Mouse (Mus musculus) liver, postnatal 0 days (tissue): ENCODE measurements around the gene Pafah1b1. TPM values are rescaled to one million over a fixed set of nuclear protein-coding genes. Genes with fewer than 3 reads are reported as not detected.

Experiments used
- ATAC-seq: fragments of 200-750 bp; cut with Nextera tagmentation; 2 replicates; pipeline ENCODE4 v1.8.0; 2017; ENCODE audit warnings: mild to moderate bottlenecking, moderate library complexity
- DNase-seq: peaks from one replicate; pipeline ENCODE4 v3.0.0-alpha.2; 2016
- H3K27ac ChIP-seq: fragments of 300-500 bp; sonication (generic); 2 replicates; pipeline ENCODE4 v1.5.1; 2014; ENCODE audit warnings: antibody characterized with exemption, moderate library complexity, mild to moderate bottlenecking, low read depth
- H3K27me3 ChIP-seq: fragments of 300-500 bp; sonication (generic); 2 replicates; pipeline ENCODE4 v1.6.1; 2014; ENCODE audit warnings: low read length, control low read depth, mixed read lengths; ENCODE audit not compliant: insufficient read depth
- H3K36me3 ChIP-seq: fragments of 300-500 bp; sonication (generic); replicated peaks from 2 replicates; pipeline ENCODE4 v1.6.1; 2014; ENCODE audit warnings: mild to moderate bottlenecking, control low read depth, low read length, moderate library complexity, mixed read lengths; ENCODE audit not compliant: insufficient read depth
- H3K4me1 ChIP-seq: fragments of 300-500 bp; sonication (generic); 2 replicates; pipeline ENCODE4 v1.6.1; 2014; ENCODE audit warnings: antibody characterized with exemption, mild to moderate bottlenecking, control low read depth; ENCODE audit not compliant: insufficient read depth
- H3K4me2 ChIP-seq: fragments of 300-500 bp; sonication (generic); 2 replicates; pipeline ENCODE4 v1.6.1; 2014; ENCODE audit warnings: low read depth, mild to moderate bottlenecking, low read length, moderate library complexity, mixed read lengths
- H3K4me3 ChIP-seq: fragments of 300-500 bp; sonication (generic); 2 replicates; pipeline ENCODE4 v1.5.1; 2014; ENCODE audit warnings: low read depth, low read length
- H3K9ac ChIP-seq: fragments of 300-500 bp; sonication (generic); replicated peaks from 2 replicates; pipeline ENCODE4 v1.6.1; 2014; ENCODE audit warnings: mild to moderate bottlenecking, moderate library complexity
- H3K9me3 ChIP-seq: fragments of 300-500 bp; sonication (generic); 2 replicates; pipeline ENCODE4 v1.6.1; 2016; ENCODE audit warnings: mild to moderate bottlenecking, control low read depth, low read length, mixed read lengths
- CTCF ChIP-seq: sonication (generic); IDR thresholded peaks from 2 replicates; pipeline ENCODE4 v1.5.1; 2016; ENCODE audit warnings: antibody characterized with exemption, low read depth
- EP300 ChIP-seq: IDR thresholded peaks from 2 replicates; pipeline ENCODE4 v1.6.1; 2016; ENCODE audit warnings: antibody characterized with exemption, low read depth, mild to moderate bottlenecking
- WGBS: fragments of 180-500 bp; shearing (Covaris S2); extraction: QIAGEN DNeasy Blood & Tissue Kit; methylation state at CpG from one replicate; pipeline ENCODE4 v1.1.7; 2014; ENCODE audit not compliant: insufficient replicate concordance; 5-methylcytosine and 5-hydroxymethylcytosine counted together
- polyA plus RNA-seq: library from polyadenylated mRNA; unstranded; fragments of >200 nt; fragmentation: Nextera tagmentation; extraction: Ambion mirVana; gene quantifications from 2 replicates; pipeline ENCODE4 v1.2.1, GENCODE M21; 2015

Gene Pafah1b1
- polyA plus RNA-seq, 1 experiment from 2014 or later: 24.1 TPM

DNA sequence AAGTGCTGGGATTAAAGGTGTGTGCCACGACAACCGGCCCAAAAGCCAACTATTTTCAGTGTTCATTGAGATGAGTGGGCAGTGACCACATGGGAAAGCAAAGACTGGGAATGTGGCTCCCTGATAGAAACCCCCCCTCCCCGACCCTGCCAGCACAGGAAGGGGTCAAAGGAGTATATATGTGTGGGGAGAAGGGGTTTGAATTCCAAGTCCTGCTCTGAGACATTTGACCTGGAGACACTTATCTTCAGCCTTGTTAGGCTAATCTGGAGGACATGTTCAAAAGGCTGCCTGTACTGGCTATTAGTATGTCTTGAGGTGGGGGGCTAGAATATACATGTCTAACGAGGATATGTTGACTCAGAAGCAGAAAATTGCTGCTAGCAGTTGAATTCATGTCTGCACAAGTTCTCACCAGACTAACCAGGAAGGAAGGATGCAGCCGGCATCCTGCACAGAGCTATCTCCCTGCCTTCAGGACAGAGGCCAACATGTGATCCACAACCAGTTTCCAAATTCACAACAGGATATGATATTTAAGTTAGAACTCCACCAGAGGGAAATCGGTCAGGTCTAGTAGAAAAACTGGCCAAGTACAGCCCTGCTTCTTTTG lies 51.5 kb downstream of the Pafah1b1 start:
- TF ChIP-seq CTCF (no peak), EP300 (no peak)
- H3K9ac ChIP-seq: no peak overlapping the region
- DNase-seq: no peak
- H3K4me3 ChIP-seq: no peak overlapping the region
- no peaks in the 10 kb centered on the region for H3K9me3 ChIP-seq
- H3K4me2 ChIP-seq: no peak overlapping the region
- no peaks in the 10 kb centered on the region for H3K27me3 ChIP-seq
- ATAC-seq: peak; percentile 34
- peak overlapping the region; percentile 40; the same call in 1 of the 2 replicates for H3K27ac ChIP-seq
- H3K4me1 ChIP-seq: peaks cover 4% of the 10 kb centered on the region; the same call in 1 of the 2 replicates
- H3K36me3 ChIP-seq: peaks cover 51% of the 10 kb centered on the region
- 62% methylated on average over 6 of the region's 6 CpGs for WGBS

DNA sequence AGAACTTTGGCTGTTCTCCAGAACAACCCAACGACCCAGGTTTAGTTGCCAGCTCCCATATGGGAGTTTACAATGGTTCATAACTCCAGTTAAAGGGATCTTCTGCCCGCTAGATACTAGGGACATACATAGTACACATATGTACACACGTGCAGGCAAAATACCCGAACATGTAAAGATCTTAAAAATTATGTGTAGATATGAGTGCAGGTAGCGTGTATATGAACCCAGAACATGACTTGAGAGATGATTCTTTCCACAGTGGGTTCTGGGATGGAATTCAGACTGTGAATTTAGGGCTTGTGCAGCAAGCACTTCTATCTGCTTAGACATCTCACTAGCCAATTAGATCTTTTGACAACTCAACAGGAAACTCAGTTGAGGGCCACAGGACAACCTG lies 52.6 kb downstream of the Pafah1b1 start:
- peaks cover 4% of the 10 kb centered on the region; the same call in 1 of the 2 replicates for H3K4me1 ChIP-seq
- no peak for TF ChIP-seq CTCF
- TF ChIP-seq EP300: no peak
- H3K4me2 ChIP-seq: no peak overlapping the region
- WGBS: 87% methylated on average over 5 of the region's 5 CpGs
- H3K4me3 ChIP-seq: no peak overlapping the region
- H3K27ac ChIP-seq: no peak overlapping the region
- no peaks in the 10 kb centered on the region for H3K9me3 ChIP-seq
- peaks cover 60% of the 10 kb centered on the region for H3K36me3 ChIP-seq
- no peak overlapping the region for H3K9ac ChIP-seq
- ATAC-seq: no peak
- H3K27me3 ChIP-seq: no peaks in the 10 kb centered on the region
- DNase-seq: no peak

DNA sequence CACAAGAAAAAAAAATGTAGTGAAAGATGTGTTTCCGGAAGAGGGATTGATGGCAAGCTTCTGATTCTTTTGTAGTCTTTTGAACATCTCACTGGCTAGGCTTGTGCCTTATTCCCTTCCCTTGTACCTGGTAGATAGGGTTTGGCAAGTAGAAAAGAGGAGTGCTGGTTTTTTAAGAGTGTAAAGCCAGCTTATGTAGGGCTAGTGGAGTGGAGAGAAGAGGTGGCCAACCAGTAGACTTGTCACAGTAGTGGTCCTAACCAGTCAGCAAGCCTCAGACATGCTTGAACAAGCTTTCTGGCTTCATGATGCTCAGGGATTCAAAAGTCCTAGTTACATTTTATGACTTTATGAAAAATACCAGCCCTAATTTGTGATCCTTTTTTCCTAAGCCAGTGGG lies 53.5 kb downstream of the Pafah1b1 start:
- H3K27ac ChIP-seq: no peak overlapping the region
- no peaks in the 10 kb centered on the region for H3K27me3 ChIP-seq
- no peak for TF ChIP-seq EP300
- TF ChIP-seq CTCF: no peak
- no peak for DNase-seq
- H3K36me3 ChIP-seq: peaks cover 61% of the 10 kb centered on the region
- no peak overlapping the region for H3K4me3 ChIP-seq
- no peak overlapping the region for H3K4me2 ChIP-seq
- 92% methylated on average over 1 of the region's 1 CpGs for WGBS
- peaks cover 4% of the 10 kb centered on the region; the same call in 1 of the 2 replicates for H3K4me1 ChIP-seq
- ATAC-seq: no peak
- H3K9ac ChIP-seq: no peak overlapping the region
- H3K9me3 ChIP-seq: no peaks in the 10 kb centered on the region

DNA sequence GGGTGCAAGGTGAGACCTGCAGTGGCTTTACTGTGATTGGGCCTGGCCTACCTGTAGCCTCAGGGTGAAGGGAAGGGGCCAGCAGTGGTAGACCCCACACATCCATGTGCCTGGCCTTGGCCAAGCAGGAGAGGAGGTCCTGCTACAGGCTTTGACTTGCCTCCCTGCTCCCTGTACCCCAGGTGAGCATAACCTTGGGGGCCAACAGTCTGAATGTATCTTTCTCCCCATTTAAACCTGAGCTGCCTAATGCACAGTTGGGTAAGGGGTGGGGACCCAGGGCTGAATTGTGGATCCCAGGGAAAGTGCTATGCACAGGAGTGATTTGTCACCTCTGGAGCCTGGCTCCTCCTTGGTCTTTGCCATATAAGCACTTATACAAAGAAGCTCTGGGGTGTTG lies 54.3 kb downstream of the Pafah1b1 start:
- Histone ChIP-seq H3K9me3 (no peaks in the 10 kb centered on the region), H3K4me3 (no peak overlapping the region), H3K27me3 (no peaks in the 10 kb centered on the region), H3K4me2 (no peak overlapping the region), H3K9ac (no peak overlapping the region), H3K4me1 (peaks cover 4% of the 10 kb centered on the region; the same call in 1 of the 2 replicates), H3K36me3 (peaks cover 62% of the 10 kb centered on the region), H3K27ac (no peak overlapping the region)
- ATAC-seq (no peak), DNase-seq (no peak)
- no peak for TF ChIP-seq CTCF
- no peak for TF ChIP-seq EP300

DNA sequence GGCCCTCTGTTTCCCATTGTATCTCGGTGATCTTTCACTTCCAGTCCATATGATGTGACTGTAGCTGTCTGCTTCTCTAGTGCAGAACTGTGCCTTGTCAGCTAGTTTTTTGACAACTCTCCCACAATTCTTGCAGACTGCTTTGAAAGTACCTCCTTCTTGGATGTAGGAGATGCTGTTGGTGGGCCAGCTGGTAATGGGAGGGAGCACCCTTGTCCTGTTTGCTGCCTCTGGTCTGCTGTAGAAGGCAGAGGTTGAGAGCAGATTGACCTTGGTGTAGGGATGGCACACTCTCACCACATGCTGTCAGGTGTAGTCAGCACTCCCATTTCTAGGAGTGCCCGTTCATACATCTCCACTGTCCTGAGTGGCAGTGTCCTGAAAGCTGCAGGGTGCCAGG lies 55.5 kb downstream of the Pafah1b1 start:
- peaks cover 4% of the 10 kb centered on the region; the same call in 1 of the 2 replicates for H3K4me1 ChIP-seq
- TF ChIP-seq CTCF (no peak), EP300 (no peak)
- WGBS: 75% methylated on average over 2 of the region's 2 CpGs
- H3K27me3 ChIP-seq: no peaks in the 10 kb centered on the region
- no peak overlapping the region for H3K4me2 ChIP-seq
- no peak overlapping the region for H3K4me3 ChIP-seq
- no peak overlapping the region for H3K27ac ChIP-seq
- H3K36me3 ChIP-seq: peaks cover 62% of the 10 kb centered on the region
- ATAC-seq (no peak), DNase-seq (no peak)
- H3K9me3 ChIP-seq: no peaks in the 10 kb centered on the region
- no peak overlapping the region for H3K9ac ChIP-seq

DNA sequence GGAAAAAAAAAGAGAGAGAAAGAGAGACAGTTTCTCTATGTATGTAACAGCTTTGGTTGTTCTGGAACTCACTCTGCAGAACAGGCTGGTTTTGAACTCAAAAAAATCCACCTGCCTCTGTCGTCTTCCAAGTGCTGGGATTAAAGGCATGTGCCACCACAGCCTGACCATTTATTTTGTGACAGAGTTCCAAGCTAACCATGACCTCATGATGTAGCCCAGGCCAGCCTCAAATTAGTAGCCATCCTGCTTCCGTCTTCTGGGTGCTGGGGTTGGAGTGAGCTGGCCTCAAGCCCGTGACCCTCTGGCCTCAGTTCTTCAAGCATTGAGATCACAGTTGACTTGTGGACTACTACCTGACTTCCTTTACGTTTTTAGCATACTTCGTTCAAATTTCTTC lies 56.0 kb downstream of the Pafah1b1 start:
- no peak for ATAC-seq
- no peak overlapping the region for H3K4me3 ChIP-seq
- peaks cover 4% of the 10 kb centered on the region; the same call in 1 of the 2 replicates for H3K4me1 ChIP-seq
- no peak overlapping the region for H3K9ac ChIP-seq
- WGBS: 88% methylated on average over 5 of the region's 5 CpGs
- H3K36me3 ChIP-seq: peaks cover 66% of the 10 kb centered on the region
- no peaks in the 10 kb centered on the region for H3K27me3 ChIP-seq
- no peak for DNase-seq
- no peaks in the 10 kb centered on the region for H3K9me3 ChIP-seq
- TF ChIP-seq EP300 (no peak), CTCF (no peak)
- no peak overlapping the region for H3K4me2 ChIP-seq
- H3K27ac ChIP-seq: no peak overlapping the region
